Mouse (Mus musculus) spleen, postnatal 4 days (tissue): ENCODE results near the gene Pitpnm3.

Experiments used
- DNase-seq, 2 experiments: peaks; one replicate each; pipeline ENCODE4 v3.0.0; 2022; ENCODE audit warnings: low spot score in 2 of 2

The Pitpnm3 gene

DNA sequence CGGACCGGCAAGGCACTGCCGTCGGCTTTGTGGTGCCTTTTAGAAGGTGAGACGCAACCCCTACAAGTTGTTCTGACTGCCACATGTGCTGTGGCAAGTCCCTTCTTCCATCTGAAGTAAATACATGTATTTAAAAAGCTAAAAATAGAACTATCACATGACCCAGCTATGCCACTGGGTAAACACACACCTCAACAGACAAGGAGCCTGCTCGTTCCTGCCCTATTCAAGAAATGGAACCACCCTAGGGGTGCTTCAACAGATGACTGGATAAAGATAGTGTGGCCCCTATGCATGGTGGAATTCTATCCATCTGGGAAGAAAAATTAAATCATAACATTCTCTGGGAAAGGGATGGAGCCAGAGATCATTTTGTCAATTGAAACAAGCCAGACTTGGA lies 112.8 kb downstream of the Pitpnm3 start:
- DNase-seq, result no peak

DNA sequence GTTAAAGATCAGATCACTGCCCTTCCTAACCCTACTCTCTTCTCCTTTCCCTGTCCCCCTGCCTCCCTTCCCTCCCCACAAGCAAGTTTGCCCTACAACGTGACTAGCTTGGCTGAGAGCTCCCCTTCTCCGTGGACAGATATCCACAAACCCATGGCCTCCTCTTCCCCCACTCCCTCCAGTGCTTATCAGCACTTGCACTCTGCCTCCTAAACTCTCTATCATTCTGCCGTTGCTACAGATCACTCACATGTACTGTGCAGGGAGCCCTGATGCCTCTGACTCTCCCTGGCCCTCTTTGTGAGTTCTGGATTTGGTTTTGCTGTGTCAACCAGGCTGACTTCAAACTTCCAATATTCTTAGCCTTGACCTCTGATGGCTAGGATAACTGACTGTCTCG lies 114.6 kb downstream of the Pitpnm3 start:
- no peak for DNase-seq

DNA sequence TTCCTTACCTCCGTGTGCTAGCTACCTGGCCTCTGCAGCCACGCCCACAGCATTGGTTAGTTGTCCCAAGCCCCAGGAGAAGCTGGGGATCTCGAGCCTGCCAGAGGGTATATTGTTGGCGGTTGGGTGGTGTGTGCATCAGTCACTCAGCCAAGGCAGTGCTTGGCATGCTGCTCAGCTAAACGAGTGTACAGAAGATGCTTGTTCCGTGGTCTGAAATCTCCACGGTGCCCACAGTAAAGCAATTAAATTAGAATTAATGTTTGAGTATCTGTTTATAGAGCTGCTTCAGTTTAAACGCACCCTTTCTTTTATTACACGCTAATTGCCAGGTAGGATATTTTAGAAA lies 118.4 kb downstream of the Pitpnm3 start:
- no peak for DNase-seq

DNA sequence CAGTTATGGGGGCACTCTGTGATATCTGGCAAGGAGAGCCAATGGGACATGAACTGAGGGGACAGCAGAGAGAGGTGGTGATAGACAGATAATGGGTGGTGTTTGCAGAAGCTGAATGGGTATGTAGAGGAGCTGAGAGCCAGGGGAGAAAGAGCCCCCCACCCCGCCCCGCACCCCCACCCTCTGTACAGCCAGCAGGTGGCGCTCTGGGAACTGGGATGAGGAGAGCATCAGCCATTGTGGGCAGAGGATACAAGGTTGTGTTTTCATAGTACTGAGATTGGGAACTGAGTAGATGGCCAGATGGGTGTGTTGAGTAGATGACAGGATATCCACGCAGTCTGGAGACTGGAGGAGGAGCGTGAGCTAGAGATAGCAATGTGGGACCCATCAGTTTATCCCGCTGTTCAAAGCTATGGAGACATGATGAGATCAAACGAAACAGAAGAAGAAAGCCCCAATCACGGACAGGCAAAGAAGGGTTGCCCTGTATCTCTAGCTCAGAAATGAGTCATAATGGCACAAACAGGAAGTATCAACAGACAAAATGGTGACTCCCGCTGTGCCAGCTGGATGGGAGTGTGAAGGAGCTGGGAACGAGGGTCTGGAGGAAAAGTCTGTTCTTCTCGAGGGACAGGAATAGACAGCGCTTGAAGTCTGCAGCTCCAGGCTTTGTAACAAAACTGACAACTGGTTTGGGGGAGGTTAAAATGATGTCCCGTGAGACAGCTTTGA lies 118.9 kb downstream of the Pitpnm3 start:
- no peak for DNase-seq

DNA sequence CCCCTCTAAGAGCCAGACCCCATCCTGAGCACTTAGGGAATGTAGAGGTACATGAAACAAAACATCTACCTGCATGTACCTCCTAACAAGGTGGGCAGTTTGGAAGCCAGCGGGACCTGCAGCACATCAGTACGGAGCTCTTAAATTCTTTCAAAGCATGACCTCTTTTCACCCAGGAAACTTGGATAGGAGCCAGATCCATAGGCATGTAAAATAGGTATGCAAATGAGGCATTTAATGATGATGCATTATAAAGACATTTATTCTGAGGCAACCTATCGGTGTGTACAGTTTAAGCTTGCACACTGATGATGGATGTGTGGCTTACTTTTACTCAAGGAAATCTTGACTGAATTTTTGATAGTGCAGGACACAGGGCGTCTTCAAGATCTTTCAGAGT lies 120.9 kb downstream of the Pitpnm3 start:
- no peak for DNase-seq

DNA sequence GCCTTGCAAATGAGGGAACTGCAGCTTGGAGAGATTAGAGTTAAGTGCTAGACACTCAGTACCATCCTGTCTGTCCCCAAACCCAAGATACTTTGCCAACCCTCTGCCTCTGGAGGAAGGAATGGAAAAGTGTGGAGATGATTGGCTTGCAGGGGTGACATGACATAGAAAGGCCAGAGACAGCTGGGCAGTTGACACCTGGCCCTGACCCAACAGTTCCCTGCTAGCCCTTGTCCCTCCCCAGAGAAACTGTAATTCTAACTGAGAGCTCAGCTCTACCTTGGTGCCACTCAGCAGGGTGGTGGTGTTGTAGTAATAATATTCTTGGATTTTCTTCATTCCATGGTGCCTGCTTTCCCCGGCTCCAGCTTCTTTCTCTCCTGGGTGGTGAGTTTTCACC lies 123.6 kb downstream of the Pitpnm3 start:
- DNase-seq, result no peak

DNA sequence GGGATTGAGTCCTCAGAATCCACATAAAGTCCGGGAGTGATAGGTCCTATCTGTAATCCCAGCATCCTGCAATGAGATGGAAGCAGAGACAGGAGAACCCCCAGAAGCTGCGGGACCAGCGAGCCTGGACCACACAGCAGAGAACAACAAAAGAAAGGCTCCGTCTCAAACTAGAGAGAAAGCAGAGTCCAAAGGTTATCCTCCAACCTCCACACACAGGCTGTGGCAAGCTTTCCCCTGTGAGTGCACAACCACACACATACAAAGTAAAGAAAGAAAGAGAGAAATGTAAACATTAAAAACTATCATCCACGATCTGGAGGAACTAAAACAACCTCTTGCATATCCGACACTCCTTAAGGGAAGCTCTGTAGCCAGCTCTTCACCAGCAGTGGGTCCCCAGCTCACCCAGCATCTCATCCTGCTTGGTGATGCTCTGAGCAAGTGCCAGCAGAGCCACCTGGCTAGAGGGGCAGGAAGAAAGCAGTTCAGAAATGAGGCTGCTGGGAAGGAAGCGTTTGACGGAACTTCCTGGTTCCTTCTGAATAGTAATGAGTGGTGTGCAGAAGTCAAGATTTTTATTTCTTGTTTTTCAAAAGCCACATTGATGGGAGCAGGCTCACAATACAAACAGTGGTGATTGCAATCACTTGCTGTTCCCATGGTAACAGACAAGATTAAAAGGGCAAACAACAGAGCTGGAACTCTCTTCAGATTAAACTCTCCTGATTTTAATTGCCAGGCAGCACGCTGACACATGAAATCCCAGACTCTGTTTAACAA lies 124.4 kb downstream of the Pitpnm3 start:
- no peak for DNase-seq

DNA sequence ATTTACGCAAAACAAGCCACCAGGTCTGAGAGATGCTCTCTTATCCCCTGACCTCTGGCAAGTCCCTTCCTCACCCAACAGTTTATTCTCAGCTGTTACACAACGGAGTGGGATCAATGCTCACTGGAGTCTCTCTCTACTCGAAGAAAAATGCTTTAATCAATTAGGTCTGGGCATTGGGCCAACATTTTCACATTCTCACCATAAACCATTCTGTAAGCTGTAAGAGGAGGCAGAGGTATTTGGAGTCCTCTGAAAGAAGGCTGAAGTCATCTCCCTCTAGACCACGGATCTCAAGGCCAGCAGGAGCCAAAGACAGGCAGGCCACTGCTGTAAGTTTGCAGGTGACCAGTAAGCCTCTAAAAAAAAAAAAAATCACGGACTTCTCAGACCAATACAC lies 125.2 kb downstream of the Pitpnm3 start:
- DNase-seq, result no peak

DNA sequence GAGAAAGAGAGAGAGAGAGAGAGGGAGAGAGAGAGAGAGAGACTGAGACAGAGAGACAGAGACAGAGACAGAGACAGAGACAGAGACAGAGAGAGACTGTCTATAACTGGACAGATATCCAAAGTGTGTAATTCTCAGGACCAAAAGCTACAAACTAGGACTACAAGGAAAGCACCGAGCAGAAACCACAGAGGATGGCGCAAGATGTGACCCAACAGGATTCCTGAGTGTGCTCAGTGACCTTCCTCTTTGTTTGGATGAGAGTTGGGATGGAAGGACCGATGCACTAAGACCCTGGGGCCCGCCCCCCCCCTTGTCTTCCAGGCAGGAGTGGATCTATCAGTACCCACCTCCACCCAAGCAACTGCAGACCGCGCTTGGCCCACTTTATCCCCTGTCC lies 130.0 kb downstream of the Pitpnm3 start:
- no peak for DNase-seq

DNA sequence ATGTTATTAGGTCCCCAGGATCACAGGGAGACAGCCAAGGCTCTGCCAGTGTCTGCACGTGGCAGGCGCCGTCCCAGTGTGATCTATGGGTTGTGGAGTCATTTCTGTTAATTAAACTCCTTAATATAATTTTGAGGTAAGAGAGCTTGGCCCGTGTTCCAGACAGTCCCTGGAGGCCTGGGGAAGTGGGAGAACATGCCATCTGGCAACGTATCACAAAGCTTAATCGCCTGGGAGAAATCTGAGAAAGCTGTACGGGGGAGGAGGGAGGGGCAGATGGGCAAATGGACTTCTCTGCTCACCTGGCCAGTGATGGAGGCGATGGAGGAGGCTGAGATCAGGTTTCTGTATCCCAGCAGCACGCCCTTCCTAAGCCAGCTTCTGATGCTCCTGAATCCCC lies 132.4 kb downstream of the Pitpnm3 start:
- DNase-seq, result no peak

DNA sequence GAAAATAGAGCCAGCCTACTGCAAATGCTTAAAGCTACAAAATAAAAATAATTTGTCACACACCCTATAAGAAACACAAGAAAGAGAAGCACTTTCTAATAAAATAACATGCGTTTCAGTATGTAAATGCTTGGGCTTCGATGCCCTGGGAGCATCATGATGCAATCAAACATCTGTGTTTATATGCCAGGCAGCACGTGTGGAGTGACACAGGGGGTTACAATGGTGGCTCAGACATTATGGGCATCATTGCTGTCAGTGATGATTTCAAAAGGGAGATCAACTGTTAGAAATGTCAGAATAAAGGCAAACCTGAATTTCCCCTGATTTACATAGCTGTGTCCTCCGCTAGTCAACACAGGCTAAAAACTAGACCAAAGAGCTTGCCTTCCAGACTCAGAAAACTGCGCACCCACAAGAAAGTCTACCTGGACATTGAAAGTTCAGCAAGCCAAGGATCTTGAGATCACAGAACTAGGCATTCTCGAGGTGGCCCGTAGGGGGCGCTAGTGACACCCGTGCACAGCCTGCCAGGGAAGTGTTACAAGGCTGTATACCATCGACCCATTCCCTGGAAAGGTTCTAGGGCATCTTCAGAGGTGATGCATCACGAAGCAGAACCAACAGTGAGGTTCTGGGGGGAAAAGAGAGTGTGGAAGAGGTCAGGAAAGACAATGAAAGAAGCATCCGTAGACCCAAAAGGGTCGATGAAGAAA lies 133.3 kb downstream of the Pitpnm3 start:
- DNase-seq, result peak in 1 of 2 experiments; percentile 77

DNA sequence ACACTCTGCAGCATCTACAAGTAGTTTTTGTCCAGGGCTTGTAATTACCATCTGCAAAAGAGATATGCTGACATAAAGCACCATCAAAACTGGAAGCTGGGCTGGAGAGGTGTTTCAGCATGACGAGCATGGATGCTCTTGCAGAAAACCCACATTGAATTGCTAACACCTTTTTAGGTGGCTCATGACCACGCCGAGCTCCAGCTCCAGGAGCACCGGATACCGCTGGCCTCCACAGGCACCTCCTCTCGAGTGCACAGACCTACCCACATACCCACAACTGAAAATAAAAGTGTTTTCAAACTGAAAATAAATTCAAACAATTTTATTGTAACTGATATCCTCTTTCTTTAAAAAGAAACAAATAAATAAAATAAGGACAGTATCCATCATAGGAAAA lies 135.4 kb downstream of the Pitpnm3 start:
- no peak for DNase-seq
